Mouse (Mus musculus): Measurements from ENCODE around the gene Cyp17a1. TPM values are rescaled to one million over a fixed set of nuclear protein-coding genes. Genes with fewer than 3 reads are reported as not detected.

Gene Cyp17a1
- 0.12 TPM in 1 of 2 replicates, not detected in the other for polyA plus RNA-seq (2015; fragmentation: Nextera tagmentation; extraction: Ambion mirVana)

DNA sequence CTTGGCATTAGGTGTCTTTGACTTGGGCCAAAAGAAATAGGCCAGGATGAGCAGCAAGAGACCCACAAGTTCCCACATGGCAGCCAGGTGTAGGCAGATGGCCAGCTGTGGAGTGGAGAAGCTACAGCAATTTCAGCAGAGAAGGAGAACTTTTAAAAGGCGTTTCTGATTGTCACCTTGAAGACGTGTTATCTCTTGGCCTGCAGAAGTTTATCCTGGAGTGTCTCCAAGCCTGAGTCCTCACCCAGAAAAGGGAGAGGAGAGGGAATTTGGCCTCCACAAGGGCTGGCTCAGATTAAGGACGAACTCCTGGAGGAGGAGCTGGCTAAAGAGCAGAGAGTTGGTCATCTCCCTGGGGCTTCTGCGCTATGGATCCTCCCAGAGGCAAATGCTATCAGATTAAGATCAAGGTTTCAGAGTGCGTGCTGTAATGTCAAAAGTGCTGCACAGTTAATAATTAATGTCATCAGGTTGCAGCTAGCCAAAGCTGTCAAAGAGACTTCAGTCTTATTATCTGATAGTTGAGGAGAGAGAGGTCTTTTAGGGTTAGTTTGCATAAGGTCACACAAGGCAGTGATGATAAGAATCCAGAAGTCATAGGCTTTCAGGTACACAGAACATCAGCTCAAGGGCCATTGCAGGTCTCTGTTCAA is at the start of gene Cyp17a1:
Gene Cyp17a1, minus strand, starts transcription at position 407 of the 653 bp plus-strand sequence.

DNA sequence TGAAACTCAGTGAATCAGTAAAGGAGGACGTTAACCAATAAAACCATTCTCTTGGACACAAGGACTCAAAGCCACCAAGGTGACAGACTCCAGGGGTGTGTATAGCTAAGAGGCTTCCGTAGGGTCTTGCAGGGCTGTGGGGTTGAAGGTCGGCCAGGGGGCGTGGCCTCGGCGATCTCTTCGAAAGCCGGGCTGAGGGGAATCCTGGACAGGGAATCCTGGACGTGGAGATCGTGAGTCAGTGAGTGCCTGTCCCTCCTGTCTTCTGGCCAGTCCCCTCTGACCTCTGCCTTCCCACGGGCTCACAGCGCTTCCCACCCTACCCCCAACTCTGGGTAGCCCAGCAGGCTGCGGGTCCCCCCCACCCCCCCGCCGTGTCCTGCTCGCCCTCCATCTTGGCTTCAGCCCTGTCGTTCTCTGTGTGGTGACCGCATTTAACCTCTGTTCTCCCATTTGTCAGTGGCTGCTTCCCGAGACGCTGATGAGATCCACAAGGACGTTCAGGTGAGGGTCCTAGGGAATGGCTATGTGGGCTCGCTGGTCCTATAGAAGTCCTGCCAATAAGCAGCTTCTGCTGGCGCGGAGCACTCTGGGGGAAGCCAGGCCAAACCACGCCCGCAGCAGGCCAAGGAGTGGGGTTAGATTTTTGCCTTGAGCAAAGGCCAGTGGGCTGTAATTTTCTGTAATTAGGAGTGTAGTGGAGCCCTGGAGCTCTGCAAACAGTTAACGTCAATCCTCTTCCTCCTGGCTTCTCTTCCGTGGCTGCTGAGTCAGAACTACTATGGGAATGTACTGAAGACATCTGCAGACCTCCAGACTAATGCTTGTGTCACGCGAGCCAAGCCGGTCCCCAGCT is 34.6 kb upstream of the Cyp17a1 start, which contains the start of gene As3mt:
Gene As3mt, plus strand, starts transcription at position 163 of the 856 bp plus-strand sequence.

DNA sequence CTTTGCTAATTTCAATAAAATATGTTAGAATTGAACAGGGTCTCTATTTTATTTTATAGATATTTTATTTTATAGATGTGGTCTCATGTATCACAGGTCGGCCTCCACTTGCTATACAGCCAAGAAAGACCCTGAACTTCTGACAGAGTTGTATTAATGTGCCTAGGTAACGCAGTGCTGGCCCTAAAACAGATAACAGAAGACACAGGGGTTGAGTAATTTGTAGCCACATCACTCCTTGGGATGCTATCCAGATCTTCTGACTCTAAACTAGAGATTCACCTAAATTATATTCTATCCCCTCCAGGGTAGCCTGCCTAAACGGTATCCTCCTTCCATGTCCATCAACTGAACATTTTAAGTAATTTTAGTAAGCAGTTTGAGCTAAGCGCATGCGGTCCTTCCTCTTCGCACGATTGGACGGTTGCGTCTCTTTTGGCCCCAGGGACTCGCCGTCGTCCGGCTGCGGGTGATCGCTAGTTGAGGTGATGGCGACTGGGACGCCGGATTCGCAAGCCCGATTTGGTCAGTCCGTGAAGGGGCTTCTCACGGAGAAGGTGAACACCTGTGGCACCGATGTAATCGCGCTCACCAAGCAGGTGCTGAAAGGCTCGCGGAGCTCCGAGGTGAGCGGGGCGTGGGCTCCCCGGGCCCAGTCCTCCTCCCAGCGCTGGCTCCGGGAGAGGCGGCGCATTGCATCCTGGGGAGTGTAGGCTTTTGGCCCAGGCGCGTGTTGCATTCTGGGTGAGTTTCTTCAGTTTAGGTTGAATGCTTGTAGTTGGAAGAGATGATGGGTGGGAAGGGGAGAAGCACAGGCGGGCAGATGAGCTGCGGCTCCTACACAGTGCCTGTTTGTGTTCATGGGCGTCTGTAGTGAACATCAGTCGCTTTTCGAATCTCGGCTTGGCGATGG is 16.7 kb upstream of the Cyp17a1 start, which contains the start of gene Borcs7:
Gene Borcs7, plus strand, starts transcription at position 447 of the 913 bp plus-strand sequence.

Other genes with a start within 250 kb of the Cyp17a1 start
- 13.8 and 14.1 TPM in 2 replicates for gene Trim8, start 171.5 kb downstream of the Cyp17a1 start, polyA plus RNA-seq (2015; fragmentation: Nextera tagmentation; extraction: Ambion mirVana)
- 74.2 and 74.4 TPM in 2 replicates for gene Arl3, start 100.0 kb downstream of the Cyp17a1 start, polyA plus RNA-seq (2015; fragmentation: Nextera tagmentation; extraction: Ambion mirVana)
- gene Sfxn2, start 99.8 kb downstream of the Cyp17a1 start, polyA plus RNA-seq (2015; fragmentation: Nextera tagmentation; extraction: Ambion mirVana) = 7.5 and 8.7 TPM in 2 replicates
- 32.4 and 32.7 TPM in 2 replicates for gene Wbp1l, start 74.1 kb downstream of the Cyp17a1 start, polyA plus RNA-seq (2015; fragmentation: Nextera tagmentation; extraction: Ambion mirVana)
- 17.1 and 18.7 TPM in 2 replicates for gene Borcs7, start 16.7 kb upstream of the Cyp17a1 start, polyA plus RNA-seq (2015; fragmentation: Nextera tagmentation; extraction: Ambion mirVana)
- gene As3mt, start 34.3 kb upstream of the Cyp17a1 start, polyA plus RNA-seq (2015; fragmentation: Nextera tagmentation; extraction: Ambion mirVana) = 42.1 and 44.6 TPM in 2 replicates
- 1.3 and 3.0 TPM in 2 replicates for gene Cnnm2, start 88.4 kb upstream of the Cyp17a1 start, polyA plus RNA-seq (2015; fragmentation: Nextera tagmentation; extraction: Ambion mirVana)

Measured in skeletal muscle tissue, postnatal 0 days (tissue).